Mouse (Mus musculus) liver, adult (tissue): ENCODE measurements around the gene Znhit2.

Experiments used
- GATA4 ChIP-seq: IDR thresholded peaks from 2 replicates; pipeline ENCODE4 v1.6.1; 2014; ENCODE audit warnings: mild to moderate bottlenecking, low read length; ENCODE audit not compliant: insufficient replicate concordance

The Znhit2 gene

DNA sequence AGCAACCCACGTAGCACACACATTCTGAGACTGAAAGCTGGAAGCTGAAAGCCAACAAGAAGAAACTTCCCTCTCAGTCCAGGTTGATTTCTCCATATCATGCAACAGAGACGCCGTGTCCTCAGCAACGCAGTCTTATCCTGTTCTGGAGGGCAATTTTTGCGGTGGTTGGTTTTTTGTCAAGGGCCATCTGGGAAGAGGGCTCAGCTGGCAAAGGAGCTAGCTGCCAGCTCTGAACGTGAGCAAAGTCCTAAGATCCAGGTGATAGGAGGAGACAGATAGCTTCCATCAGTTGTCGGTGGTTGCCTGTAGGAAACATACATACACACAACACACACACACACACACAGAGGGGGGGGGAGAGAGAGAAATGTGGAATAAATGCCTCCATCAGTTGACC is 22.7 kb upstream of the Znhit2 start:
- no peak for TF ChIP-seq GATA4

- no peak for TF ChIP-seq GATA4
These were observed 21.0 kb upstream of the Znhit2 start for GRCm38 (mm10) chr19:6040002-6040401.

- no peak for TF ChIP-seq GATA4
These were observed 18.7 kb upstream of the Znhit2 start for GRCm38 (mm10) chr19:6042293-6042692.

DNA sequence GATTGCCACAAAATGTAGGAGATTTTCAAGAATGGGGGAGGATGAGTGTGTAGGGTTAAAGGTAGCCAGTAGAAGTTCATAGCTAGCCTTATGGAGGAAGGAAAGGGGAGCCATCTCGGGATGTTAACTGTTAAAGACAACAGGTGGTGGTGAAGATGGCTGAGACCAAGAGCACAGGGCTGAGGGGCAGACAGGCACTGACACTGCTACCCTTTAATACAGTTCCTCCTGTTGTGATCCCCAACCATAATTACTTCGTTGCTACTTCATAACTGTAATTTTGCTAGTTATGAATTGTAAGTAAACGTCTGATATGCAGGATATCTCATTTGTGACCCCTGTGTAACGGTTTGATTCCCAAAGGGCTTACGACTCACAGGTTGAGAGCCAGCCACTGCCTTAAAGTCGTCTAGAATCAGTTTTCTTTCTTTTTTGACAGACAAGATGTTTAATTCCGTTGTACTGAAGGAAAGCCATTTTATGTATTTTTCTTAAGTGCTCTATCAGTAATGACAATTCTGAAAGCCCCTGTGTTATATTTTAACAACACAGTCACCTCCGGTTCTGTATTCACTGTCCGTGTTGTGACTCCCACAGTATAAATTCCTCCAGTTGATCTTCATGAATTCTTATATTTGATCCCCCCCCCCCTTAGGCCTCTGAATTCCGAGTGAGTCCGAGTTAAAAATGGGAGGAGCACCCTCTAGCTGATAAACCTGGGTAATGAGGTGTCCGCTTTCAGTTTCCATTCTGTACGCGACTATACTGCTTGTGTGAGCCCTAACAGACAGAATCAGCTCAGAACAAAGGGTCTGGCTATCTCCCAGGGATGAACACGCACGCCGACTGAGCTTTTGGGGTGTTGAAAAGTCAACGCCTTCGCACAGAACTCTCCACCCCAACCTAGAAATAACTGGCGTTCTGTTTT is 15.4 kb upstream of the Znhit2 start:
- TF ChIP-seq GATA4: peak; percentile 11; the same call in 1 of the 2 replicates

GRCm38 (mm10) chr19:6046294-6047153 is 14.5 kb upstream of the Znhit2 start, which contains the start of gene Syvn1:
Syvn1 (plus strand) TSS chr19:6046576.
- no peak for TF ChIP-seq GATA4

GRCm38 (mm10) chr19:6047154-6047898 is 13.7 kb upstream of the Znhit2 start:
- TF ChIP-seq GATA4: no peak

DNA sequence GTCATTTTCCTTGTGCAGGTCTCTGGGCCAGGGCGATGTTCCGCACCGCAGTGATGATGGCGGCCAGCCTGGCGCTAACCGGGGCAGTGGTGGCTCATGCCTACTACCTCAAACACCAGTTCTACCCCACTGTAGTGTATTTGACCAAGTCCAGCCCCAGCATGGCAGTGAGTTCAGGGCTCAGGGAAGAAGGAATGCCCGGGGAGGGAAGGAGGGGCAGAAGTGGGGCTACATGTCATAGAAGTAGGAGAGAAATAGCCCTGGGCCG is 13.2 kb upstream of the Znhit2 start:
- TF ChIP-seq GATA4: no peak

GRCm38 (mm10) chr19:6048681-6049410 is 12.1 kb upstream of the Znhit2 start:
- TF ChIP-seq GATA4: no peak

GRCm38 (mm10) chr19:6052516-6052915 is 8.5 kb upstream of the Znhit2 start:
- no peak for TF ChIP-seq GATA4

DNA sequence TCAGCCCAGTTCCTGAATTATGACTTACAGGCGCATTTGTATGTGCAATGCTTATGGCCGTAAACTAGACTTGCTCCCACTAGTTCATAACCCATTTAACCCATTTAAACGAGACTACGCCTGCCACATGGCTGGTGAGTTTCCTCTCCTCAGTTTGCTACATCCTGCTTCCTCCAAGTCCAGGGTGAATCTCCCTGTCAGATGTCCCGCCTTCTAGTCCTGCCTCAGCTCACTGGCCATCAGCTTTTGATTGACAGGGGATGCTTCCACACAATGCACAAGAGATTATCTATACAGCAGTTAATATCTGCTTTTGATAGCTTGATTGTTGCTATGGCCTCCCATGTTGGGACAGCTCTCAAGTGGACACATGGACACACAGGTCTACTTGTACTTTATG is 6.7 kb upstream of the Znhit2 start:
- TF ChIP-seq GATA4: no peak

DNA sequence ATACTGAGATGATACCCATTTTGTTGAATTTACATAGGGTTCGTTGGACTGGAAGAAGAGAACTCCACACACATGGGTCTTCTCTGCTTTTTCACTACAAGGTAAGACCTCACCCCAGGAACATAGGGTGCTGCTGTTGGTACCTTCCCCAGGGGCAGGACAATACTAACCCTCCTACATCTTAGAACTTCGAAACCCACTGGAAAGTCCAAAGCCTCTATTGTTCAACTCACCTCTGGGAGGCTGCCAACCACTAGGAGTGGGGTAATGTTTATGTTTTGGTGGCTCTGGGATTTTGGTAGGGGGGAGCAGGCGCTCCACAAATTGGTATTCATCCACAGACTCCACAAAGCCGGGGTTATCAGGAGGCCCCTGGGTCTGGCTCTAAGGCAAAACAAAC is 4.3 kb upstream of the Znhit2 start:
- TF ChIP-seq GATA4: no peak

- TF ChIP-seq GATA4: peak; percentile 61; the same call in 1 of the 2 replicates
These were observed 3.5 kb upstream of the Znhit2 start, which contains the start of the genes Mrpl49 and Fau for GRCm38 (mm10) chr19:6057313-6058096. Mrpl49 (minus strand) TSS chr19:6057785. Fau (plus strand) TSS chr19:6057844.

DNA sequence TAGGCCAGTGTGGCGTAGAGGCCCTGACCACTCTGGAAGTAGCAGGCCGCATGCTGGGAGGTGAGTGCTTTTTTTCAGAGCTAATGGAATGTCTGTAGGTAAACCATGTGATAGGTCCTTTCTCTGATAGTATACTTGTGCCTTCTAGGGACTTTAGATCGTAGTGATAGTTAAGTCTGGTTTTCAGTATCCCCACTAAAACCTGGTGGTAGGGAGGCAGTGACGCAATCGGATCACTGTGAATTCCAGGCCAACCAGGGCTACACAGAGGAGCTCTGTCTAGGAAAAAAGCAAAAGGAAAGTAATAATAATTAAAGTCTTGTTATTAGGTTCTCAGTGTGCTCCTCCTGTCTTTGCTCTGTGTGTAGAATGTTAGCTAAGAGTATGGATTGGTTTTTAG is 2.5 kb upstream of the Znhit2 start:
- no peak for TF ChIP-seq GATA4

GRCm38 (mm10) chr19:6058966-6059365 is 2.0 kb upstream of the Znhit2 start:
- no peak for TF ChIP-seq GATA4
